Mouse (Mus musculus) pancreas, adult 10 weeks (tissue): ENCODE results near the gene Zfp712. TPM values are rescaled to one million over a fixed set of nuclear protein-coding genes. Genes with fewer than 3 reads are reported as not detected.

Experiments used
- polyA plus RNA-seq: library from polyadenylated mRNA; stranded (reverse); fragments of 350-450 nt; fragmentation: Illumina TruSeq; extraction: RNeasy Lipid Tissue Mini Kit (QIAGEN cat#74804); gene quantifications from one replicate; pipeline ENCODE4 v1.2.3, GENCODE M21; 2015; ENCODE audit warnings: low read depth, low replicate concordance; ENCODE audit not compliant: insufficient read depth

The Zfp712 gene
- not detected for polyA plus RNA-seq

DNA sequence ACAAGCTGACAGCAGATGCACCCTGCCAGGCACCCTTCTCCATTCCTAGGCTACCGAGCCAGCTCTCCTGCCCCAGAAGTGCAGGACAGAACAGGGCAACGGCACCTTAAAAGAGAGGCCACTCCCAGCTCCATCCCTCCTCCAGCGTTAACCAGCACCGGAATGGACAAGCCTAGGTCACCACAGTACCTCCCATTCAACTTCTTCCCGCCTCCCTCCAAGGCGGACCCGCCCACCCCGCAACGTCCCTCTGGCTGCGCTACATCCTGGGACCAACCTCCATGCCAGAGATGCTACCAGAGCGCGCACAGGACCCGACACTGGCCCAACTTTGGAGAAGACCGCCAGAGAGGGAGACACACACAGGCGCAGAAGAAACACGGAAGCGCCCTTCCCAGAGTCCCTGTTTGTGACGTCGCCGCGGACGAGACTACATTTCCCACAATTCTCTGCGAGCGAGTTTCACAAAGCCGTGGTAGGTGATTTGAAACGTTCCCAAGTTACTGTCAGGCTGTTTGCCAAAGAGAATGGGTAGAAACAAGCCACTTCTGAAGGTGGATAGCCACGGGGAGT is at the start of gene Zfp712:
Gene Zfp712, minus strand, starts transcription at position 385 of the 573 bp plus-strand sequence.

DNA sequence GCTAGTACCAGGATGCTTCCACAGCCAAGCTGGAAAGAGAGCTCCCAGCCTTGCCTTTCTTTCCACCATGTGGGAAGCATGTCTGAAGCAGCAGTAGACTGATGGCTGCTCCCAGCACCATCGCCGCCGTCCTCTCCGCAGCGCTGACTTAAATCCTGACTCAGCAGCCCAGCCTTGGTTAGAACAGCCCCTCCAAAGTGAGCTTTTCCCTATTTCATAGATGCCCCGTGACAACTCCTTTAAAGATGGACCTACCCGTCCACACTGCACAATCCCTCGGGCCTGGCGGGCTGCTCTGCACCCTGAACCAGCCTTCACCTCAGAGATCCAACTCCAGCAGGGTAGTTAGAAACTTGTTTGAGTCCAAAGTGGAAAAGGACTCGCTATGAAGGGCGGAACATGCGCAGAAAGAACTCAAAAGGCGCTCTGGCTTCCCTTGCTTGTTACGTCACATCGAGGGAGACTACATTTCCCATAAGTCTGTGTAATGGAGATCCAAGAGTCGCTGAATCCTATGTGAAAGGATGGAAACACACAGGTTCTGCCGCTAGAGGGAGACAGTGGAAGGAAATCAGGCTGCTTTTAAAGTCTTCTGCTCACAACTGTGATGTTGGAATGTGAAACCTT is 47.3 kb upstream of the Zfp712 start, which contains the start of gene Gm28557:
Gene Gm28557, minus strand, starts transcription at position 411 of the 627 bp plus-strand sequence.

DNA sequence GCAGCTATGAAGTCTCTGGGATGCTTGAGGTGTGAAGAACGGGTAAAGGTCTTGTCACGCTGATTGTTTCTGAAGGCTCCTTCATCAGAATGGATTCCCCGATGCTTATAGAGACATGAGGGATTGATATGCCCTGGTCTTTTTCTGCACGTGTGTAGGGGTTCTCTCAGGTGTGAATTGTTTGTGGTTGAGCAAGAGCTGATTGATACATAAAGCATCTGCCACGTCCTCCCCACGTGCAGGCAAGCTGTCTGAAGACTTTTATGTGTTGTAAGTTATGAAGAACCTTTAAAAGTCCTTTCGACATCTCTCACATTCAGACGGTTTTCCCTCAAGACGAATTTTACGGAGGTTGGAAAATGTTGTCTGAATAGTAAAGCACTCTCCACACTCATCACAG is 36.9 kb upstream of the Zfp712 start, which contains the start of gene Zfp708:
Gene Zfp708, minus strand, starts transcription at position 101 of the 400 bp plus-strand sequence.

Other genes with a start within 250 kb of the Zfp712 start
- gene Gm10767, start 156.3 kb downstream of the Zfp712 start, polyA plus RNA-seq = 1.1 TPM
- 0.59 TPM for gene Zfp708, start 36.8 kb upstream of the Zfp712 start, polyA plus RNA-seq
- 1.6 TPM for gene Gm28557, start 47.4 kb upstream of the Zfp712 start, polyA plus RNA-seq
- gene Rslcan18, start 55.1 kb upstream of the Zfp712 start, polyA plus RNA-seq = not detected
- 0.76 TPM for gene Zfp759, start 60.5 kb upstream of the Zfp712 start, polyA plus RNA-seq
- gene Rsl1, start 112.0 kb upstream of the Zfp712 start, polyA plus RNA-seq = 2.9 TPM
- gene Zfp455, start 133.3 kb upstream of the Zfp712 start, polyA plus RNA-seq = 0.31 TPM
- gene Zfp458, start 217.3 kb upstream of the Zfp712 start, polyA plus RNA-seq = 0.30 TPM
- gene Zfp457, start 245.3 kb upstream of the Zfp712 start, polyA plus RNA-seq = not detected